ENCODE assay signal across 40 mouse cellular contexts in the genomic region with DNA sequence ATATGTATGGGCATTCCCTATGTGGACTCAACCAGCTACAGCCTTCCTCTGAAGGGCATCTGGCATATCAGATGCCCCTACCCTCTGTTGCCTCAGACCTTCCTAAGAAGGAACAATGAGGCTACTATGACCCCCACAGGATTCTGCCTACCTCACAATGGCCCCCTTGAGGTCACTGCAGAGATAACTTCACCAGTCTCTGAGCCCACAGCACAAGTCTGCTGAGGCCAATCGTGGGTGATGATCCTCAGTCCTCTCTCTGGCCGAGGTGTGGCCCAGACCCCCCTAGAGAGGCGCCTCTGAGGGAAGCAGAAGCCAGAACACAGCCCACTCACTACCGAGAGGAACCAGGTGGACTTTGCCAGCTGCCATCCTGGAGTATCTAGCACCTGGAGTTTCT. TPM values are rescaled to one million over a fixed set of nuclear protein-coding genes. Genes with fewer than 3 reads are reported as not detected.
A peak's percentile ranks its signal among the peaks of the same experiment; 100 is the strongest.
DNase-seq lines count a peak whose midpoint lies in the region; ATAC-seq and TF ChIP-seq lines count a peak whose summit lies in the region.
"Had no signal": no experiment of that assay in that cellular context is flagged by ENCODE, and none has a peak within 500 bp of the region (broad histone marks: within the 10 kb centered on the region; RNA-seq: fewer than 3 reads in every experiment).

TSS of gene Hils1 (plus strand) at position 175 of the 400 bp plus-strand sequence.

- H3K4me3 ChIP-seq in forebrain, postnatal 0 days (ENCODE audit: low read depth, low read length), result no peak within 1 kb of the TSS
- H3K4me3 ChIP-seq in forebrain, embryonic 11.5 days (ENCODE audit: low read depth, low read length), result no peak within 1 kb of the TSS
- no peak within 1 kb of the TSS for H3K4me3 ChIP-seq in lung, embryonic 14.5 days (ENCODE audit: low read depth, low read length)
- H3K4me3 ChIP-seq: erythroblast, embryonic 14.5 days; forebrain, embryonic 12.5 days; heart, embryonic 13.5 days; limb, embryonic 12.5 days had no signal

- 49% methylated on average over 4 of the region's 4 CpGs for WGBS in forebrain, postnatal 0 days
- 49% methylated on average over 4 of the region's 4 CpGs for WGBS in forebrain, embryonic 11.5 days
- 27% methylated on average over 4 of the region's 4 CpGs for WGBS in lung, embryonic 14.5 days

- no peaks in the 10 kb centered on the region for H3K36me3 ChIP-seq in forebrain, postnatal 0 days (ENCODE audit: insufficient read depth)
- H3K36me3 ChIP-seq in forebrain, embryonic 11.5 days (ENCODE audit: control insufficient read depth, insufficient read depth, low read length), result no peaks in the 10 kb centered on the region
- H3K36me3 ChIP-seq in lung, embryonic 14.5 days (ENCODE audit: insufficient read depth), result no peaks in the 10 kb centered on the region
- H3K36me3 ChIP-seq: forebrain, embryonic 12.5 days; G1E; heart, embryonic 13.5 days; limb, embryonic 12.5 days had no signal

- no peak for ATAC-seq in forebrain, postnatal 0 days
- no peak for ATAC-seq in forebrain, embryonic 11.5 days (replicated peaks; ENCODE audit: low FRiP score)
- no peak for ATAC-seq in lung, embryonic 14.5 days (ENCODE audit: insufficient read depth)
- ATAC-seq: CD4-positive, CD25-positive, alpha-beta regulatory T cell, adult 4 months had no signal

- no peaks in the 10 kb centered on the region for H3K27me3 ChIP-seq in forebrain, postnatal 0 days (ENCODE audit: insufficient read depth, low read length)
- H3K27me3 ChIP-seq in forebrain, embryonic 11.5 days (ENCODE audit: control insufficient read depth, insufficient read depth, low read length), result no peaks in the 10 kb centered on the region
- no peaks in the 10 kb centered on the region for H3K27me3 ChIP-seq in lung, embryonic 14.5 days (ENCODE audit: insufficient read depth, low read length)

- H3K9ac ChIP-seq in forebrain, postnatal 0 days, result no peak within 1 kb of the TSS
- no peak within 1 kb of the TSS for H3K9ac ChIP-seq in forebrain, embryonic 11.5 days (ENCODE audit: low read length)
- H3K9ac ChIP-seq in lung, embryonic 14.5 days, result no peak within 1 kb of the TSS
- H3K9ac ChIP-seq: forebrain, embryonic 12.5 days; heart, embryonic 13.5 days; hindbrain, embryonic 14.5 days; limb, embryonic 12.5 days had no signal

- TF ChIP-seq CTCF in forebrain, postnatal 0 days (IDR thresholded peaks at IDR 0.05; ENCODE audit: low read depth), result 0 out of 2 replicates have a peak, but pooled peaks have one; percentile 6
- TF ChIP-seq CTCF in lung, embryonic 14.5 days (IDR thresholded peaks at IDR 0.05; ENCODE audit: low read depth), result peak; percentile 23; the same call in 1 of the 2 replicates
- TF ChIP-seq CTCF in brain, embryonic 14.5 days (IDR thresholded peaks at IDR 0.05; ENCODE audit: borderline replicate concordance, extremely low read depth, insufficient read depth, insufficient read length), result peak; percentile 4; the same call in 1 of the 2 replicates

- TF ChIP-seq POLR2A in brain, embryonic 14.5 days (IDR thresholded peaks at IDR 0.05; ENCODE audit: borderline replicate concordance, extremely low read depth, insufficient read depth, insufficient read length, poor library complexity, severe bottlenecking), result no peak

- H3K9me3 ChIP-seq in forebrain, postnatal 0 days (ENCODE audit: low read length), result no peaks in the 10 kb centered on the region
- no peaks in the 10 kb centered on the region for H3K9me3 ChIP-seq in forebrain, embryonic 11.5 days (ENCODE audit: control insufficient read depth, low read length)
- H3K9me3 ChIP-seq in lung, embryonic 14.5 days (ENCODE audit: low read depth, low read length), result no peaks in the 10 kb centered on the region
- H3K9me3 ChIP-seq: forebrain, embryonic 12.5 days; G1E; heart, embryonic 13.5 days; limb, embryonic 12.5 days had no signal

- no peaks in the 10 kb centered on the region for H3K4me1 ChIP-seq in forebrain, postnatal 0 days (ENCODE audit: insufficient read depth)
- H3K4me1 ChIP-seq in forebrain, embryonic 11.5 days (replicated peaks; ENCODE audit: control insufficient read depth, insufficient read depth, low read length), result no peaks in the 10 kb centered on the region
- H3K4me1 ChIP-seq in lung, embryonic 14.5 days (ENCODE audit: insufficient read depth), result no peaks in the 10 kb centered on the region
- H3K4me1 ChIP-seq: limb, embryonic 12.5 days had no signal

- H3K27ac ChIP-seq in forebrain, postnatal 0 days (ENCODE audit: low read depth, low read length), result no peak within 1 kb of the TSS
- no peak within 1 kb of the TSS for H3K27ac ChIP-seq in forebrain, embryonic 11.5 days (ENCODE audit: low read depth, low read length)
- H3K27ac ChIP-seq in lung, embryonic 14.5 days (ENCODE audit: low read depth), result no peak within 1 kb of the TSS
- H3K27ac ChIP-seq: forebrain, embryonic 12.5 days; heart, embryonic 13.5 days; hindbrain, embryonic 14.5 days; limb, embryonic 12.5 days had no signal

- H3K4me2 ChIP-seq in forebrain, postnatal 0 days (ENCODE audit: low read depth), result no peak within 1 kb of the TSS
- no peak within 1 kb of the TSS for H3K4me2 ChIP-seq in forebrain, embryonic 11.5 days (ENCODE audit: low read depth, low read length, severe bottlenecking)
- H3K4me2 ChIP-seq in lung, embryonic 14.5 days, result no peak within 1 kb of the TSS
- H3K4me2 ChIP-seq: forebrain, embryonic 12.5 days; heart, embryonic 13.5 days; hindbrain, embryonic 14.5 days; limb, embryonic 12.5 days; liver, embryonic 11.5 days had no signal

- DNase-seq in forebrain, postnatal 0 days, result no peak
- DNase-seq in forebrain, embryonic 11.5 days (ENCODE audit: low spot score), result no peak
- no peak for DNase-seq in lung, embryonic 14.5 days
- DNase-seq in lung, adult 18-20 months, result no peak
- peak; percentile 42 for DNase-seq in 3T3-L1 (ENCODE audit: low read depth, low spot score)
- no peak for DNase-seq in brain, embryonic 14.5 days (ENCODE audit: low read depth)
- DNase-seq in cerebellum, adult 9-11 months, result no peak
- no peak for DNase-seq in thymus, postnatal 25 days
- DNase-seq: adrenal gland, adult 8-10 months; cerebellum, adult 8-10 months; embryo, embryonic 11 days; gastrocnemius, postnatal 10 days; kidney, adult 9 months; kidney, postnatal 14 days; midbrain, embryonic 14.5 days; right cerebral cortex, adult 18-20 months; spleen, adult 18-20 months had no signal

RNA-seq across cellular contexts. Expression of gene Hils1, which starts in this region (rescaled TPM):
- not detected in 2 replicates for total RNA-seq in forebrain, postnatal 0 days (2014; rRNA removed)
- not detected in 2 replicates for polyA plus RNA-seq in forebrain, postnatal 0 days (2015; fragmentation: Nextera tagmentation; extraction: Ambion mirVana)
- not detected in 2 replicates for polyA plus RNA-seq in forebrain, embryonic 11.5 days (2014; fragmentation: Nextera tagmentation; extraction: Ambion mirVana)
- polyA plus RNA-seq in lung, embryonic 14.5 days (2014; fragmentation: Nextera tagmentation; extraction: Ambion mirVana), result not detected in 2 replicates
- polyA plus RNA-seq in brain, embryonic 14.5 days (2012; rRNA removed), result 0.09 TPM in 1 of 2 replicates, not detected in the other
- total RNA-seq: adrenal gland, adult 8-10 months; adrenal gland, postnatal 4 days; G1E; gastrocnemius, postnatal 10 days; heart, adult 8-10 months; heart, postnatal 10 days; hematopoietic stem cell, adult 5-6 weeks; layer of hippocampus, adult 18-20 months; layer of hippocampus, postnatal 10 days; left cerebral cortex, adult 18-20 months; left cerebral cortex, postnatal 14 days; megakaryocyte, adult 5-6 weeks; neutrophil, adult 5-6 weeks had no signal
- polyA plus RNA-seq: CD4-positive, CD25-positive, alpha-beta regulatory T cell, adult 4 months; erythroblast, embryonic 14.5 days; forebrain, embryonic 12.5 days; G1E; heart, embryonic 13.5 days; hindbrain, embryonic 14.5 days; intestine, embryonic 14.5 days; limb, embryonic 12.5 days; liver, embryonic 11.5 days; liver, embryonic 16.5 days; midbrain, embryonic 14.5 days; neural tube, embryonic 11.5 days; stomach, embryonic 16.5 days; thymus, postnatal 0 days had no signal
